Mouse (Mus musculus): ENCODE results near the gene Lsamp. TPM values are rescaled to one million over a fixed set of nuclear protein-coding genes. Genes with fewer than 3 reads are reported as not detected.

Lsamp gene
- polyA plus RNA-seq, 2 experiments from 2014 or later: not detected

GRCm38 (mm10) chr16:41258145-41259035 lies 1274.2 kb downstream of the Lsamp start:
- ATAC-seq: no peak

GRCm38 (mm10) chr16:41275999-41276671 lies 1292.0 kb downstream of the Lsamp start:
- ATAC-seq: no peak

- ATAC-seq: no peak
These were observed 1333.8 kb downstream of the Lsamp start for GRCm38 (mm10) chr16:41317992-41318391.

- ATAC-seq: no peak
These were observed 1359.3 kb downstream of the Lsamp start for GRCm38 (mm10) chr16:41343431-41343830.

GRCm38 (mm10) chr16:41365138-41365537 lies 1381.0 kb downstream of the Lsamp start:
- no peak for ATAC-seq

GRCm38 (mm10) chr16:41383702-41384101 lies 1399.5 kb downstream of the Lsamp start:
- ATAC-seq: no peak

- no peak for ATAC-seq
These were observed 1400.1 kb downstream of the Lsamp start for GRCm38 (mm10) chr16:41384288-41384687.

GRCm38 (mm10) chr16:41408850-41409249 lies 1424.7 kb downstream of the Lsamp start:
- no peak for ATAC-seq

GRCm38 (mm10) chr16:41410671-41411070 lies 1426.5 kb downstream of the Lsamp start:
- no peak for ATAC-seq

- ATAC-seq: no peak
These were observed 1433.2 kb downstream of the Lsamp start for GRCm38 (mm10) chr16:41417363-41417762.

- no peak for ATAC-seq
These were observed 1483.2 kb downstream of the Lsamp start for GRCm38 (mm10) chr16:41467391-41467790.

GRCm38 (mm10) chr16:41478694-41479093 lies 1494.5 kb downstream of the Lsamp start:
- ATAC-seq: no peak

- ATAC-seq: no peak
These were observed 1497.7 kb downstream of the Lsamp start for GRCm38 (mm10) chr16:41481832-41482231.

GRCm38 (mm10) chr16:41510915-41511552 lies 1526.9 kb downstream of the Lsamp start:
- ATAC-seq: no peak

- ATAC-seq: no peak
These were observed 1537.4 kb downstream of the Lsamp start for GRCm38 (mm10) chr16:41521566-41521965.

- no peak for ATAC-seq
These were observed 1540.1 kb downstream of the Lsamp start for GRCm38 (mm10) chr16:41524266-41524665.

GRCm38 (mm10) chr16:41532661-41533551 lies 1548.7 kb downstream of the Lsamp start:
- ATAC-seq: no peak

GRCm38 (mm10) chr16:41533686-41534085 lies 1549.5 kb downstream of the Lsamp start:
- ATAC-seq: no peak

GRCm38 (mm10) chr16:41535806-41536205 lies 1551.6 kb downstream of the Lsamp start:
- ATAC-seq: no peak

GRCm38 (mm10) chr16:41542641-41543040 lies 1558.5 kb downstream of the Lsamp start:
- ATAC-seq: no peak

GRCm38 (mm10) chr16:41551164-41551563 lies 1567.0 kb downstream of the Lsamp start:
- no peak for ATAC-seq

- ATAC-seq: no peak
These were observed 1567.7 kb downstream of the Lsamp start for GRCm38 (mm10) chr16:41551851-41552262.

Measured in CD4-positive, CD25-positive, alpha-beta regulatory T cell, adult 4 months (primary cell).